Mouse (Mus musculus): ENCODE data around the gene Fam72a.

DNA sequence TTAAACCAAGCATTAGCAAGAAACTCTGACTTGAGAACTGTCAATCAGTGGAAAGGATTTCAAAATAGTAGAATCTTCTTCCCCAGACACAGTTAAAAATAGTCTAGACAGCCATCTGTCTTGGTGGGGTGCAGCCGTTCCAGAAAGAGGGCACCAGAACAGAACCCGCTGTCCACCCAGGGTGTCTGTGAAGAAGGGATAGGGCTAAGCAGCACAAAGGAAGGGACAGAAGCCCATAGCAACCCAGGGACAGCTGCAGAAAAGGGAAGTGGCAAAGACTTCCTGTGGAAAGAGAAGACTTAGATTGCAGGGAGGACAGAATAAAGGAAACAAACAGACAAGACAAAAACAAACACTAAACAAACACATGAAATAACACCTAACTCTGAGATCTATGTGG, 35.3 kb upstream of the Fam72a start:
- TF ChIP-seq CTCF (IDR thresholded peaks at IDR 0.05; ENCODE audit: extremely low read depth, insufficient read length, insufficient replicate concordance, low read depth, low read length) = no peak
- no peak for TF ChIP-seq POLR2A (IDR thresholded peaks at IDR 0.05; ENCODE audit: low read depth, low read length)

All from small intestine, adult 2 months (tissue).